Mouse (Mus musculus): ENCODE measurements around the gene Sp3.

DNA sequence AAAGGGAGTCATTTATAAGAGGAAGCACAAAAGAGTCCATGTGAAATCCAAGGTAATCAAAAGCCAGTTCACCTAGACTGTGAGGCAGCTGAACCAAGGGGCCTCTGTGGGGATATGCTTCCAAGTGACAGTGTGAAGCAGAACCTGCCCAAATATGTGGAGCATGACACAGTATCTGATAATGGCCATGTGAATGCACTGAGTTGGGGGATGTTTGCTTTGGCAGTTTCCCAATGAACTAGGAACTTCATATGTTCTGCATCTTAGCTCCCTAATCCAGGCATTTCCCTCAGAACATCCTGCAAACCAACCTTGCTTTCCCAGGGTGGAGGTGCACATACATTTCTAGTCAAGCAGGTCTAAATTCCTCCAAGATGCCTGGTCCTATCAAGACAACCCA is 90.4 kb downstream of the Sp3 start:
- TF ChIP-seq CTCF (IDR thresholded peaks at IDR 0.05) (no peak), EP300 (IDR thresholded peaks at IDR 0.05) (no peak)
